Mouse (Mus musculus) lung, adult 2 months (tissue): ENCODE data around the gene Itgb2.

ENCODE experiments used
- CTCF ChIP-seq: fragments of 200-500 bp; IDR thresholded peaks from 2 replicates; pipeline ENCODE4 v1.5.1; 2011; ENCODE audit warnings: mild to moderate bottlenecking, low read length, control low read depth; ENCODE audit not compliant: insufficient read depth
- POLR2A ChIP-seq: fragments of 200-500 bp; IDR thresholded peaks from 2 replicates; pipeline ENCODE4 v1.6.1; 2011; ENCODE audit warnings: low read depth, mild to moderate bottlenecking, control low read depth, low read length, borderline replicate concordance; ENCODE audit errors: extremely low read depth

DNA sequence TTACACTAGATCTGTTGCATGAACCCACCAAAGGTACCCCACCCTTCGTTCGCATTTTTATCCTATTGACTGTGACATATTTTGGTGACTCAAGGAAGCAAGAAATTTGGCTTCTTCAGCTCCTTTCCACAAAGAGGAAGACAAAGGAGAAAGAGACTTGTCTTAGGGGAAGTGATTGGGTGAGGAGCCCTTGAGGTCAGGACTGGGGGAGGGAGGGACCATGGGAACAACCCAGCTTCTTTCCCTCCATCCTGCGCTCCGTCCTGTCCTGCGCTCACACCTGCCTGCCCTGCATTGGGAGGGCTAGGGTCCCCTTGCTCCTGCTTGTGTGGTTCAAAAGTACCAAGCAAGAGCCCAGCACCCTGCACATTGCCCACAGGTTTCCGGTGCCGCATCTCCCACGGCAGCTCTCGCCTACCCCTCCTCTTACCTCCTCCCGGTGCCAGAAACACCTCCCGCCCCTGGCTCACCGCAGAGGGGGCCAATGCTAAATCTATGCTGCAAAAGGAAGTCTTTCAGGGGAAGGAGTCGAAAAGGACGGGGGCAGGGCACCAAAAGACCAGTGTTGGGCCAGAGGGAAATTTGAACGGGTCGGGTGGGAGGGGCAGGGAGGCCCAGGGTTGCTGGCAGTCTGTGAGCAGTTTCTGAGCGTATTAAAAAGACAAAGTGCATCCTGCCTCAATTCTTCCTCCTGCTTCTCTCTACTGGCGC, 7.9 kb upstream of the Itgb2 start:
- TF ChIP-seq CTCF (no peak), POLR2A (no peak)
